Mouse (Mus musculus) lung, postnatal 0 days (tissue): Measurements from ENCODE around the gene Il4. TPM values are rescaled to one million over a fixed set of nuclear protein-coding genes. Genes with fewer than 3 reads are reported as not detected.
"Not testable (repeated sequence)": the region's sequence is repeated elsewhere in the genome, so short reads cannot be mapped to it uniquely, and the experiment has no call there.

Experiments
- ATAC-seq: fragments of 200-750 bp; cut with Nextera tagmentation; 2 replicates; pipeline ENCODE4 v1.8.0; 2017; ENCODE audit warnings: moderate library complexity
- DNase-seq: peaks from one replicate; pipeline ENCODE4 v3.0.0-alpha.2; 2016; ENCODE audit warnings: low spot score
- H3K27ac ChIP-seq: fragments of 300-500 bp; sonication (generic); 2 replicates; pipeline ENCODE4 v1.5.1; 2014; ENCODE audit warnings: antibody characterized with exemption, mild to moderate bottlenecking, low read length, mixed read lengths
- H3K27me3 ChIP-seq: fragments of 300-500 bp; sonication (generic); replicated peaks from 2 replicates; pipeline ENCODE4 v1.6.1; 2014; ENCODE audit warnings: low read length, mixed read lengths; ENCODE audit not compliant: insufficient read depth
- H3K36me3 ChIP-seq: fragments of 300-500 bp; sonication (generic); 2 replicates; pipeline ENCODE4 v1.6.1; 2014; ENCODE audit warnings: low read length, mixed read lengths; ENCODE audit not compliant: insufficient read depth
- H3K4me1 ChIP-seq: fragments of 300-500 bp; sonication (generic); 2 replicates; pipeline ENCODE4 v1.6.1; 2014; ENCODE audit warnings: antibody characterized with exemption, low read depth, low read length, mixed read lengths; ENCODE audit not compliant: insufficient read depth
- H3K4me2 ChIP-seq: fragments of 300-500 bp; sonication (generic); replicated peaks from 2 replicates; pipeline ENCODE4 v1.6.1; 2014; ENCODE audit warnings: low read depth, mild to moderate bottlenecking, low read length, moderate library complexity, mixed read lengths
- H3K4me3 ChIP-seq: fragments of 300-500 bp; sonication (generic); 2 replicates; pipeline ENCODE4 v1.5.1; 2014; ENCODE audit warnings: low read depth, low read length
- H3K9ac ChIP-seq: fragments of 300-500 bp; sonication (generic); replicated peaks from 2 replicates; pipeline ENCODE4 v1.6.1; 2014; ENCODE audit warnings: low read depth, mild to moderate bottlenecking
- H3K9me3 ChIP-seq: fragments of 300-500 bp; sonication (generic); 2 replicates; pipeline ENCODE4 v1.6.1; 2016; ENCODE audit warnings: low read length, mixed read lengths
- CTCF ChIP-seq: IDR thresholded peaks from 2 replicates; pipeline ENCODE4 v1.5.1; 2016; ENCODE audit warnings: antibody characterized with exemption, mild to moderate bottlenecking
- EP300 ChIP-seq: IDR thresholded peaks from 2 replicates; pipeline ENCODE4 v1.6.1; 2016; ENCODE audit warnings: antibody characterized with exemption, mild to moderate bottlenecking, control low read depth
- WGBS: fragments of 180-500 bp; shearing (Covaris S2); extraction: QIAGEN DNeasy Blood & Tissue Kit; methylation state at CpG from one replicate; pipeline ENCODE4 v1.1.7; 2014; 5-methylcytosine and 5-hydroxymethylcytosine counted together
- polyA plus RNA-seq: library from polyadenylated mRNA; unstranded; fragments of >200 nt; fragmentation: Nextera tagmentation; extraction: Ambion mirVana; gene quantifications from 2 replicates; pipeline ENCODE4 v1.2.1, GENCODE M21; 2015

Il4 gene
- polyA plus RNA-seq, 1 experiment from 2014 or later: 0.64 TPM

GRCm38 (mm10) chr11:53561986-53562385, 56.5 kb downstream of the Il4 start:
- Histone ChIP-seq H3K4me3 (no peak overlapping the region), H3K27ac (no peak overlapping the region), H3K4me2 (no peak overlapping the region), H3K9ac (no peak overlapping the region), H3K9me3 (no peaks in the 10 kb centered on the region), H3K4me1 (no peaks in the 10 kb centered on the region; the same call in 1 of the 2 replicates), H3K36me3 (no peaks in the 10 kb centered on the region), H3K27me3 (no peaks in the 10 kb centered on the region)
- ATAC-seq: no peak
- no peak for DNase-seq
- 70% methylated on average over 2 of the region's 2 CpGs for WGBS
- TF ChIP-seq EP300 (no peak), CTCF (no peak)

- not testable (repeated sequence) for H3K4me2 ChIP-seq, H3K9ac ChIP-seq, H3K36me3 ChIP-seq, H3K27ac ChIP-seq, H3K4me3 ChIP-seq, DNase-seq, H3K4me1 ChIP-seq, H3K27me3 ChIP-seq, H3K9me3 ChIP-seq, ATAC-seq
- whole genome bisulfite sequencing: 52% methylated on average over 1 of the region's 3 CpGs
These were observed 58.5 kb downstream of the Il4 start for GRCm38 (mm10) chr11:53559980-53560379.

- WGBS: 92% methylated on average over 1 of the region's 3 CpGs
These were observed 60.5 kb downstream of the Il4 start for GRCm38 (mm10) chr11:53557992-53558391.

GRCm38 (mm10) chr11:53556529-53556928, 61.9 kb downstream of the Il4 start:
- 95% methylated on average over 5 of the region's 20 CpGs for WGBS
- H3K9ac ChIP-seq, H3K27ac ChIP-seq, H3K4me3 ChIP-seq, H3K9me3 ChIP-seq, H3K4me1 ChIP-seq, ATAC-seq, H3K27me3 ChIP-seq, H3K36me3 ChIP-seq, H3K4me2 ChIP-seq, DNase-seq: not testable (repeated sequence)

More at GRCm38 (mm10) chr11:53557992-53558391, 60.5 kb downstream of the Il4 start:
- not testable (repeated sequence) for H3K9ac ChIP-seq, H3K27me3 ChIP-seq, H3K4me3 ChIP-seq, ATAC-seq, H3K9me3 ChIP-seq, H3K4me1 ChIP-seq, H3K27ac ChIP-seq, H3K36me3 ChIP-seq, DNase-seq, H3K4me2 ChIP-seq

Other genes with a start within 250 kb of the Il4 start
- 0.38 TPM in 1 of 2 replicates, not detected in the other for gene Leap2, start 195.5 kb downstream of the Il4 start, polyA plus RNA-seq
- 442 and 520 TPM in 2 replicates for gene Uqcrq, start 187.8 kb downstream of the Il4 start, polyA plus RNA-seq
- gene Gdf9, start 187.6 kb downstream of the Il4 start, polyA plus RNA-seq: 0.84 and 1.3 TPM in 2 replicates
- 0.10 TPM in 1 of 2 replicates, not detected in the other for gene Gm10447, start 161.6 kb downstream of the Il4 start, polyA plus RNA-seq
- 0.88 and 1.0 TPM in 2 replicates for gene Shroom1, start 161.5 kb downstream of the Il4 start, polyA plus RNA-seq
- not detected in 2 replicates for gene Gm9837, start 148.2 kb downstream of the Il4 start, polyA plus RNA-seq
- gene Gm9945, start 138.5 kb downstream of the Il4 start, polyA plus RNA-seq: not detected in 2 replicates
- gene Sowaha, start 138.4 kb downstream of the Il4 start, polyA plus RNA-seq: 0.42 and 0.62 TPM in 2 replicates
- 13.9 and 15.5 TPM in 2 replicates for gene Sept8, start 99.4 kb downstream of the Il4 start, polyA plus RNA-seq
- 39.4 and 39.9 TPM in 2 replicates for gene Kif3a, start 51.3 kb downstream of the Il4 start, polyA plus RNA-seq
- gene Il13, start 16.0 kb upstream of the Il4 start, polyA plus RNA-seq: not detected in 2 replicates
- gene Rad50, start 88.7 kb upstream of the Il4 start, polyA plus RNA-seq: 18.1 and 19.4 TPM in 2 replicates
- gene Il5, start 102.1 kb upstream of the Il4 start, polyA plus RNA-seq: not detected in 2 replicates
- gene Irf1, start 151.3 kb upstream of the Il4 start, polyA plus RNA-seq: 52.5 and 64.9 TPM in 2 replicates
- 0.46 and 0.61 TPM in 2 replicates for gene Gm17334, start 154.5 kb upstream of the Il4 start, polyA plus RNA-seq
- 3.4 and 5.4 TPM in 2 replicates for gene Gm12216, start 240.6 kb upstream of the Il4 start, polyA plus RNA-seq